Mouse (Mus musculus) E14TG2a.4 (cell line): ENCODE data around the gene Pole4.

Experiments
- H3K27me3 ChIP-seq: 2 replicates; pipeline ENCODE4 v1.6.1; 2014; ENCODE audit warnings: low read length, control low read depth; ENCODE audit not compliant: insufficient read depth
- H3K36me3 ChIP-seq: 2 replicates; pipeline ENCODE4 v1.6.1; 2014; ENCODE audit warnings: low read length, control low read depth; ENCODE audit not compliant: insufficient read depth
- H3K4me1 ChIP-seq: replicated peaks from 2 replicates; pipeline ENCODE4 v1.6.1; 2014; ENCODE audit warnings: low read depth, low read length, control low read depth
- H3K4me3 ChIP-seq: replicated peaks from 2 replicates; pipeline ENCODE4 v1.5.1; 2014; ENCODE audit warnings: mild to moderate bottlenecking, low read length
- H3K9me3 ChIP-seq: 2 replicates; pipeline ENCODE4 v1.6.1; 2014; ENCODE audit warnings: low read length, control low read depth
- CTCF ChIP-seq: conservative IDR thresholded peaks from 2 replicates; pipeline ENCODE4 v1.5.1; 2014; ENCODE audit warnings: low read length
- NANOG ChIP-seq: IDR thresholded peaks from 2 replicates; pipeline ENCODE4 v1.6.1; 2014; ENCODE audit warnings: borderline replicate concordance, low read length, mixed read lengths
- POU5F1 ChIP-seq: IDR thresholded peaks from 2 replicates; pipeline ENCODE4 v1.6.1; 2014; ENCODE audit warnings: low read length, borderline replicate concordance

Pole4 gene

GRCm38 (mm10) chr6:82611049-82611448, 94.1 kb downstream of the Pole4 start:
- Histone ChIP-seq H3K36me3 (peaks cover 16% of the 10 kb centered on the region), H3K9me3 (peaks cover 13% of the 10 kb centered on the region), H3K4me1 (peaks cover 56% of the 10 kb centered on the region), H3K4me3 (peak overlapping the region; percentile 71), H3K27me3 (no peaks in the 10 kb centered on the region)
- no peak for TF ChIP-seq NANOG
- TF ChIP-seq POU5F1 = no peak
- no peak for TF ChIP-seq CTCF

- no peak for TF ChIP-seq POU5F1
- TF ChIP-seq NANOG = no peak
- TF ChIP-seq CTCF = no peak
- H3K36me3 ChIP-seq = peaks cover 4% of the 10 kb centered on the region; the same call in 1 of the 2 replicates
- no peak overlapping the region for H3K4me3 ChIP-seq
- peaks cover 60% of the 10 kb centered on the region for H3K4me1 ChIP-seq
- no peaks in the 10 kb centered on the region for H3K27me3 ChIP-seq
- peaks cover 5% of the 10 kb centered on the region; the same call in 1 of the 2 replicates for H3K9me3 ChIP-seq
These were observed 95.7 kb downstream of the Pole4 start for GRCm38 (mm10) chr6:82609339-82609926.

GRCm38 (mm10) chr6:82608756-82609155, 96.4 kb downstream of the Pole4 start:
- Histone ChIP-seq H3K4me3 (no peak overlapping the region), H3K36me3 (no peaks in the 10 kb centered on the region), H3K4me1 (peaks cover 54% of the 10 kb centered on the region), H3K27me3 (no peaks in the 10 kb centered on the region), H3K9me3 (no peaks in the 10 kb centered on the region)
- no peak for TF ChIP-seq NANOG
- TF ChIP-seq CTCF = peak; percentile 41

GRCm38 (mm10) chr6:82604791-82605190, 100.4 kb downstream of the Pole4 start:
- peaks cover 9% of the 10 kb centered on the region for H3K9me3 ChIP-seq
- TF ChIP-seq NANOG (no peak), CTCF (no peak), POU5F1 (no peak)
- peaks cover 16% of the 10 kb centered on the region for H3K4me1 ChIP-seq
- no peaks in the 10 kb centered on the region for H3K27me3 ChIP-seq
- H3K36me3 ChIP-seq = no peaks in the 10 kb centered on the region
- H3K4me3 ChIP-seq = no peak overlapping the region

- Histone ChIP-seq H3K27me3 (no peaks in the 10 kb centered on the region), H3K36me3 (no peaks in the 10 kb centered on the region), H3K9me3 (peaks cover 9% of the 10 kb centered on the region), H3K4me3 (no peak overlapping the region), H3K4me1 (0 out of 2 replicates have a peak, but pooled peaks cover 5% of the 10 kb centered on the region)
- no peak for TF ChIP-seq POU5F1
- peak; percentile 73 for TF ChIP-seq CTCF
- TF ChIP-seq NANOG = no peak
These were observed 101.5 kb downstream of the Pole4 start for GRCm38 (mm10) chr6:82603665-82604064.

- H3K4me3 ChIP-seq = no peak overlapping the region
- TF ChIP-seq CTCF = no peak
- TF ChIP-seq NANOG = no peak
- no peak for TF ChIP-seq POU5F1
These were observed 101.9 kb downstream of the Pole4 start for GRCm38 (mm10) chr6:82603228-82603627.

GRCm38 (mm10) chr6:82595461-82596090, 109.6 kb downstream of the Pole4 start:
- peaks cover 3% of the 10 kb centered on the region for H3K9me3 ChIP-seq
- no peaks in the 10 kb centered on the region for H3K4me1 ChIP-seq
- TF ChIP-seq CTCF (no peak), NANOG (no peak), POU5F1 (no peak)
- H3K27me3 ChIP-seq = no peaks in the 10 kb centered on the region
- no peaks in the 10 kb centered on the region for H3K36me3 ChIP-seq
- H3K4me3 ChIP-seq = no peak overlapping the region

More at GRCm38 (mm10) chr6:82603228-82603627, 101.9 kb downstream of the Pole4 start:
- 0 out of 2 replicates have a peak, but pooled peaks cover 5% of the 10 kb centered on the region for H3K4me1 ChIP-seq
- no peaks in the 10 kb centered on the region for H3K27me3 ChIP-seq
- H3K36me3 ChIP-seq = no peaks in the 10 kb centered on the region
- peaks cover 9% of the 10 kb centered on the region for H3K9me3 ChIP-seq

- no peaks in the 10 kb centered on the region for H3K9me3 ChIP-seq
- H3K27me3 ChIP-seq = no peaks in the 10 kb centered on the region
- TF ChIP-seq CTCF = no peak
- no peak for TF ChIP-seq NANOG
- TF ChIP-seq POU5F1 = no peak
- H3K36me3 ChIP-seq = no peaks in the 10 kb centered on the region
- no peaks in the 10 kb centered on the region for H3K4me1 ChIP-seq
- no peak overlapping the region for H3K4me3 ChIP-seq
These were observed 115.8 kb downstream of the Pole4 start for GRCm38 (mm10) chr6:82589387-82589786.
